Mouse (Mus musculus) kidney, embryonic 15.5 days (tissue): ENCODE measurements around the gene Tmprss2. TPM values are rescaled to one million over a fixed set of nuclear protein-coding genes. Genes with fewer than 3 reads are reported as not detected.

Experiments used
- ATAC-seq: fragments of 200-750 bp; cut with Nextera tagmentation; replicated peaks from 2 replicates; pipeline ENCODE4 v1.8.0; 2017; ENCODE audit warnings: moderate TSS enrichment; ENCODE audit not compliant: low FRiP score
- H3K27ac ChIP-seq: fragments of 300-500 bp; sonication (generic); 2 replicates; pipeline ENCODE4 v1.5.1; 2015; ENCODE audit warnings: mild to moderate bottlenecking, inconsistent platforms
- H3K27me3 ChIP-seq: fragments of 300-500 bp; sonication (generic); 2 replicates; pipeline ENCODE4 v1.6.1; 2015; ENCODE audit warnings: inconsistent platforms
- H3K36me3 ChIP-seq: fragments of 300-500 bp; sonication (generic); 2 replicates; pipeline ENCODE4 v1.6.1; 2015; ENCODE audit warnings: inconsistent platforms
- H3K4me1 ChIP-seq: fragments of 300-500 bp; sonication (generic); 2 replicates; pipeline ENCODE4 v1.6.1; 2015; ENCODE audit warnings: inconsistent platforms
- H3K4me2 ChIP-seq: fragments of 300-500 bp; sonication (generic); 2 replicates; pipeline ENCODE4 v1.6.1; 2015; ENCODE audit warnings: moderate library complexity, mild to moderate bottlenecking, inconsistent platforms
- H3K4me3 ChIP-seq: fragments of 300-500 bp; sonication (generic); replicated peaks from 2 replicates; pipeline ENCODE4 v1.5.1; 2015; ENCODE audit warnings: mild to moderate bottlenecking, inconsistent platforms
- H3K9ac ChIP-seq: fragments of 300-500 bp; sonication (generic); 2 replicates; pipeline ENCODE4 v1.6.1; 2015; ENCODE audit warnings: mild to moderate bottlenecking, inconsistent platforms
- H3K9me3 ChIP-seq: fragments of 300-500 bp; sonication (generic); replicated peaks from 2 replicates; pipeline ENCODE4 v1.6.1; 2016; ENCODE audit warnings: inconsistent platforms
- WGBS: fragments of 180-500 bp; shearing (Covaris S2); methylation state at CpG from one replicate; pipeline ENCODE4 v1.1.7; 2015; ENCODE audit warnings: mixed read lengths; 5-methylcytosine and 5-hydroxymethylcytosine counted together
- polyA plus RNA-seq: library from polyadenylated mRNA; unstranded; fragments of >200 nt; fragmentation: Nextera tagmentation; extraction: Ambion mirVana; gene quantifications from 2 replicates; pipeline ENCODE4 v1.2.1, GENCODE M21; 2015

The Tmprss2 gene
- polyA plus RNA-seq: 31.9 and 32.5 TPM in 2 replicates

DNA sequence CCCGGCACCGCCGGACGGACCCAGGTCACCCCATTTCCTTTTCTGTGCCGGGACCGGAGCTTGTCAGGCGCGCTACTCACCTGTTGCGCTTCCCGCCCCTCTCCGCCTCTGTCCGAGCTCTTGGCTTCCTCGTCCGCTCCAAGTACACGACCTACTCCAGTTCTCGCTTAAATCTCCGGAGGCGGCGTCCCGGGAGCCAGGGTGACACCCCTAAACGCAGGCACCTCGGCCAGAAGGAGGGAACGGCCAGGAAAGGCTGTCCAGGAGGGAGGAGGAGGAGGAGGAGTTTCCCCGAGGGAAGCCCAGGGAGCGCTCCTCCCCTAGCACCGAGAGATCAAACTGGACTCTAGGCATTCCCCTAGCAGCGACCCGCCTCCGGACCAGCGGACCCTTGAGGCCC lies at the start of gene Tmprss2:
Gene Tmprss2, minus strand, starts transcription at position 257 of the 400 bp plus-strand sequence.
- peak within 1 kb of the TSS; percentile 48 for H3K9ac ChIP-seq
- WGBS: under 1% methylated on average over 30 of the region's 30 CpGs
- H3K27ac ChIP-seq: peak within 1 kb of the TSS; percentile 71
- H3K4me3 ChIP-seq: peak within 1 kb of the TSS; percentile 51
- peak; percentile 74 for ATAC-seq
- no peaks in the 10 kb centered on the region for H3K9me3 ChIP-seq
- peak within 1 kb of the TSS; percentile 79 for H3K4me2 ChIP-seq
- H3K4me1 ChIP-seq: peaks cover 21% of the 10 kb centered on the region
- peaks cover 43% of the 10 kb centered on the region for H3K27me3 ChIP-seq
- no peaks in the 10 kb centered on the region for H3K36me3 ChIP-seq

DNA sequence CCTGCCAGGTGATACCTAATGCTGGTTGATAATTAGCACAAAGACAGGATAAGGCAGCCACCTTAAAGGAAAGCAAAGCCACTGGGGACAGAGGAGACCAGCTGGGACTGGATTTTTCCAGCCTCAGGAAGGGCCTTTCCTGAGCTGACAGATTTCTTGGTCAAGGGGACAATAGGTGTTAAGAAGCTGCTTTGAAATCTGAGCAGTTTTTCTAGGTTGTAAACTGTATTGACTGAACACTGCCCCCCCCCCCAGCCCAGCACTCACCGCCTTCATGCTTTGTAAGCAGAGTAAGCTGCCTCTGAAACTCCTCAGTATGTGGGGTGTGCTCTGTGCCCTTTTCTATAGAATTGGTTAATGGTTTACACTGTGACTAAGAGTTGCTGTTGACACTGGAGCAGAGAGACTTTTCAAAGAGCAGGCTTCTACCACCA lies 48.2 kb upstream of the Tmprss2 start:
- Histone ChIP-seq H3K4me2 (no peak overlapping the region), H3K4me3 (no peak overlapping the region), H3K9me3 (no peaks in the 10 kb centered on the region), H3K36me3 (no peaks in the 10 kb centered on the region), H3K4me1 (peaks cover 14% of the 10 kb centered on the region), H3K27ac (peak overlapping the region; percentile 80), H3K27me3 (no peaks in the 10 kb centered on the region), H3K9ac (no peak overlapping the region)
- 10% methylated on average over 1 of the region's 1 CpGs for WGBS
- peak; percentile 95 for ATAC-seq

DNA sequence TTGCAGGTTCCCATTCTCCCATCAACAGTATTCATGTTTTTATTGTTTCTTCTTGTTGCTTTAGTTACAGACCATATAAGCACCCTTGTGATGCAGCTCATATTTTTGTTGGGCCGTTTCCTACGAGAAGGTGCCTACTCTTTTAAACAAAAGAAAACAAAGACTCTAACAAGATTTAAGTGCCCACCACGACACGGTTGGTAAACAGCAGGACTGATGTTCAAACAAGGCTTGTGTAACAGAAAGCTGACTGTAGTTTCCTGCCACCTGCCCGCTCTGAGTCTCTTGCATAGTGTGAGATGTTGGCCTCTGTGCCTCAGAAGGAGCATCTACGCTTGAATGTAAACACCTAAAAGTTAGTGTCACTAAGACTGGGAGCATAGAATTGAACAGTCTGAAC lies 47.5 kb upstream of the Tmprss2 start:
- Histone ChIP-seq H3K4me2 (no peak overlapping the region), H3K27ac (peak overlapping the region; percentile 80), H3K4me1 (peaks cover 14% of the 10 kb centered on the region), H3K4me3 (no peak overlapping the region), H3K9me3 (no peaks in the 10 kb centered on the region), H3K36me3 (no peaks in the 10 kb centered on the region), H3K27me3 (no peaks in the 10 kb centered on the region), H3K9ac (no peak overlapping the region)
- ATAC-seq: peak; percentile 12; the same call in 1 of the 2 replicates
- 18% methylated on average over 6 of the region's 6 CpGs for WGBS

DNA sequence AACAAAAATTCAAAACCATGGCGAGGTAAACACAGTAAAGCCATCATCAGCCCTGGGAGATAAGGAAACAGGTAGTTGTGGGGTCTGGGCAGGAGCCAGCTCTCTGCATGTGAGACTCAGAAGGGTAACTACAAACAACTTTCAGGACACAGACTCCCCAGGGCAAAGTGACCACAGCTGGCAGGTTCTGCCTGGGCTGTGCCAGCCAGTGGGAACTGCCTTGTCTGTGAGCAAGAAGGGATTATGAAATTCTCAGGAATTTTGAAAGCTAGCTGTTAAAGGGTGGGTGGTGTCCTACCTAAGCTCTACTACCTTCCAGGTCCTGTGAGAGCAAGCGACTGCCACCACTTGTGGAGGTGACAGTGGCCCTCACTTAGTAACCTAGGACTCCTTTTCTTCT lies 44.8 kb upstream of the Tmprss2 start:
- H3K4me3 ChIP-seq: no peak overlapping the region
- H3K4me1 ChIP-seq: peaks cover 14% of the 10 kb centered on the region
- H3K9me3 ChIP-seq: no peaks in the 10 kb centered on the region
- H3K27ac ChIP-seq: no peak overlapping the region
- no peak overlapping the region for H3K9ac ChIP-seq
- WGBS: 87% methylated on average over 2 of the region's 2 CpGs
- H3K27me3 ChIP-seq: no peaks in the 10 kb centered on the region
- no peak for ATAC-seq
- H3K36me3 ChIP-seq: no peaks in the 10 kb centered on the region
- H3K4me2 ChIP-seq: no peak overlapping the region

DNA sequence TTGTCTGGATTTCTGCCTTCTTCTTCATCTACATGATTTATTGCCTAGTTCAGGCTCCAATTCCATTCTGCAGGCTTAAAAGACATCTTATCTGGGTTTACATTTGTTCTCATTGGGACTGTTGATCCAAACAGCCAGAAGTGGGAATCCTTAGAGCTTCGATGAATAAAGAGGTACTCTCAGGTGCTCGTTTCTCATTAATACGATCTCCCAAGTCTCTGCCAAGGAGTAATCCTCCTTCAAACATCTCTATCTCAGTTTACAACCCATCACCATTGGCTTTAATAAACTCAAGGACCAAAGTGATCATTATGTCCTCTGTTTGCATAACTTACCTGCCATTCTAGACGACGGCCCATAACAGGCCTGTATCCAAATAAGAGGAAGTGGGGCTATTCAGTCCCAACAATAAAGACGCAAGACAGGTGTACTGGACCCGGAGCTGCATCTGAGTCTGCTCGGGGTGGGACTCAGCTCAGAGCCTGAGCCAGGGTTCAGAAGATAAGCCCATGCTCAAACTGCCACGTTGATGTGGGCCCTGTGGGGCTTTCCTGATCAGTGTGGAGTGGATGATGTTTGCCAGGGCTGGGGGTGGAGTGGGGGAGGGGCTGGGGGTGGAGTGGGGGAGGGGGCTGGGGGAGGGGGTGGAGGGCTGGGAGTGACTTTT lies 38.7 kb upstream of the Tmprss2 start:
- no peaks in the 10 kb centered on the region for H3K36me3 ChIP-seq
- H3K9ac ChIP-seq: no peak overlapping the region
- no peak overlapping the region for H3K4me3 ChIP-seq
- no peaks in the 10 kb centered on the region for H3K4me1 ChIP-seq
- no peaks in the 10 kb centered on the region for H3K27me3 ChIP-seq
- WGBS: 58% methylated on average over 9 of the region's 9 CpGs
- no peak overlapping the region for H3K4me2 ChIP-seq
- ATAC-seq: no peak
- no peak overlapping the region for H3K27ac ChIP-seq
- no peaks in the 10 kb centered on the region for H3K9me3 ChIP-seq

DNA sequence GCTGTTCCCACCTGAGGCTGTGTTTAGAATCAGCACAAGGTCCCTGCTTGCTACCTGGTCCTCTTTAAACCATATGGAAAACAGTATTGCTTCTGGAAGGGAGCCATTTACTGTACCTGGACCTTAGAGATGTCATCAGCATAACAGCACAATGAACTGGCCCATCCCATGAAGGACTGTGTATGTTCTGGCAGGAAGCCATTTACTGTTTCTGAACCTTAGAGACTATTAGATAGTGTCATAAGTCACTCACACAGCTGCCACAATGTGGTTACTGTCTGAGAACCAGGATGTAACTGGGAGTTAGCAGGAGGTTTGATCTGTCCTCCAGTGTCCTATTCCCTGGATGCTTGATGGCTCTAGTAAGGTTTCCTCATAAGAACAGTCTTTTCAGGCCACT lies 33.7 kb upstream of the Tmprss2 start:
- Histone ChIP-seq H3K9ac (no peak overlapping the region), H3K9me3 (no peaks in the 10 kb centered on the region), H3K27ac (no peak overlapping the region), H3K36me3 (no peaks in the 10 kb centered on the region), H3K4me3 (no peak overlapping the region), H3K4me2 (no peak overlapping the region), H3K4me1 (no peaks in the 10 kb centered on the region), H3K27me3 (no peaks in the 10 kb centered on the region)
- ATAC-seq: no peak

DNA sequence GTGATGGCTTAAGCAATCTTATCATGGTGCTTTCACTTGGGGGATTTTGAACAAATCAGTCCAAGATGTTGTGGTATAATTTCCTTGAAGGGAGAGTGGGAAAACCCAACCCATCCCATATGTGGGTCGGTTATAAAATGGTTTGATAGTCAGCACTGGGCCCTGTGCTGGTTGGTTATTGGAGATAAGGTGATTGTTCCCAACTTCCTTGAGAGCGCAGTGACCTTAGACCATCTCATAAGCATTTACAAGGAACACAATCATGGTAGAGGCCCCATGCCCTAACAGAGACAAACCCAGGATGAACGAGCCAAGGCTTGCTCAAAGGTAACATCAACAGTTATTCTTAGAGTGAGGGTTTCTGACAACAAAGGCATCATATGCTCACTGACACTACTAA lies 28.6 kb upstream of the Tmprss2 start:
- no peaks in the 10 kb centered on the region for H3K36me3 ChIP-seq
- no peak overlapping the region for H3K9ac ChIP-seq
- H3K27ac ChIP-seq: no peak overlapping the region
- no peak overlapping the region for H3K4me2 ChIP-seq
- no peak overlapping the region for H3K4me3 ChIP-seq
- H3K4me1 ChIP-seq: no peaks in the 10 kb centered on the region
- WGBS: 83% methylated on average over 3 of the region's 3 CpGs
- ATAC-seq: no peak
- H3K27me3 ChIP-seq: no peaks in the 10 kb centered on the region
- no peaks in the 10 kb centered on the region for H3K9me3 ChIP-seq

DNA sequence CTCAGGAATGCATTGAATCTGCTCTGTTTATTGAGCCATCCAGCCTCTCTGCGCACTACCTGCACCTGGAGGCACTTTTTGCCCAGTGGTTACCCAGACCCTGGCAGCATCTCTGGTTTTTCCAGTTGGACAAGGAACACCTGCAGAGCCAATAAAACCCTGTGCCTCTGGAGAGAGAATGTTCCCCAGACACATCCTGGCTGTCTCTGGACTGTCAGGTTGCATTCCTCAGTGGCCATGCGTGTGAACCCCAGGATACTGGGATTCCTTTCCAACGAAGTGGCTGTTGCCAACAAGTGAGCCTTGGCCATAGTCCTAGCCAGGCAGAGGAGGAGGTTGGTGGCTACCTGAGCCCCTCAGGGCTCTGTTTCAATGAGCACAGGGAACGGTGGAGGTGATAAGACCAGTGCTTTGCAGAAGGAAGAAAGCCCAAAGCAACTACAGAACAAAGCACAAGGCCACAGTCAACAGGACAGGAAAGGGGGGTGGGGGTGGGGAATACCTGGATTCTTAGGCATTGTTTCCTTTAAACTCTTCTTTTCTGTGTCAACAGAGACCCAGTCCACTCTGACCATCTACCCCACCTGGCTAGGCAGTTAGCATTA lies 22.0 kb upstream of the Tmprss2 start:
- ATAC-seq: no peak
- H3K27ac ChIP-seq: no peak overlapping the region

DNA sequence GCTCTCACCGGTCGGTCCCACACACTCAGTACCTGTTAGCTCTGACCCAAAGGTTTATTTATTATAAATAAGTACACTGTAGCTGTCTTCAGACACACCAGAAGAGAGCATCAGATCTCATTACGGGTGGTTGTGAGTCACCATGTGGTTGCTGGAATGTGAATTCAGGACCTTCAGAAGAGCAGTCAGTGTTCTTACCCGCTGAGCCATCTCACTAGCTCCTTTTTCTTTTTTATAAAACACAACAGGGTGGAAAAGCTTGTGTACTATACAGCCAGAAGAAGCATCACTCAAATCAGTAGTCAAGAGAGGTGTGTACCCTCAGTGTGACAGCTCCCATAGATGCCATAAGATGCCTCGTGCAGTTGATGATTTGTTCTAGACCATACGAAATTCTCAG lies 12.2 kb upstream of the Tmprss2 start:
- no peaks in the 10 kb centered on the region for H3K9me3 ChIP-seq
- WGBS: 80% methylated on average over 6 of the region's 6 CpGs
- H3K27ac ChIP-seq: no peak overlapping the region
- no peaks in the 10 kb centered on the region for H3K27me3 ChIP-seq
- H3K4me1 ChIP-seq: no peaks in the 10 kb centered on the region
- H3K36me3 ChIP-seq: no peaks in the 10 kb centered on the region
- ATAC-seq: no peak
- H3K9ac ChIP-seq: no peak overlapping the region
- no peak overlapping the region for H3K4me2 ChIP-seq
- no peak overlapping the region for H3K4me3 ChIP-seq

More for the DNA sequence above, 22.0 kb upstream of the Tmprss2 start:
- H3K27me3 ChIP-seq: no peaks in the 10 kb centered on the region
- H3K4me1 ChIP-seq: no peaks in the 10 kb centered on the region
- no peaks in the 10 kb centered on the region for H3K36me3 ChIP-seq
- H3K4me3 ChIP-seq: no peak overlapping the region
- no peak overlapping the region for H3K9ac ChIP-seq
- WGBS: 52% methylated on average over 4 of the region's 4 CpGs
- H3K9me3 ChIP-seq: no peaks in the 10 kb centered on the region
- no peak overlapping the region for H3K4me2 ChIP-seq

DNA sequence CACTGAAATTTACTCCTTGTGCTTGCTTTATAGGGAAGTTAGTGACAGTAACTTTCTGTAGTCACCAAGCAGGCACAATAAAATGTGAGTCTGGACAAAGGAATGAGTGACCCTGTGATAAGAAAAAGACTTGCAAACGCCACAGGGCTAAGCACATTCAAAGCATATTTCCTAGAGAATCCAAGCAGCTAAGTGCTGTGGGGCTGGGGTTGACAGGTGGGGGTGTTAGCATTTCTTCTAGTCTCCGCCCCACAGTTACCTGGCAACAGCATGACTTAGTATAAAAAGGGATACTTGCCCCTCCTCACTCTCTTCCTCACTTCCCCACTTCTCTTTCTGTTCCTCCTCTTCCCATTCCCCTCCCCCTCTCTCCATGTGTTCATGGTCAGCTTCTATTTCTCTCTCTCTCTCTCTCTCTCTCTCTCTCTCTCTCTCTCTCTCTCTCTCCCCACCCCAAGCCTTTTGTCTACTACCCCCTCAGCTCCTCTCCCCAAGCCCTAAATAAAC lies 11.4 kb upstream of the Tmprss2 start:
- 59% methylated on average over 2 of the region's 2 CpGs for WGBS
- no peaks in the 10 kb centered on the region for H3K9me3 ChIP-seq
- no peaks in the 10 kb centered on the region for H3K27me3 ChIP-seq
- no peak overlapping the region for H3K4me2 ChIP-seq
- no peaks in the 10 kb centered on the region for H3K36me3 ChIP-seq
- no peak overlapping the region for H3K4me3 ChIP-seq
- no peak overlapping the region for H3K27ac ChIP-seq
- H3K9ac ChIP-seq: no peak overlapping the region
- no peak for ATAC-seq
- H3K4me1 ChIP-seq: no peaks in the 10 kb centered on the region

DNA sequence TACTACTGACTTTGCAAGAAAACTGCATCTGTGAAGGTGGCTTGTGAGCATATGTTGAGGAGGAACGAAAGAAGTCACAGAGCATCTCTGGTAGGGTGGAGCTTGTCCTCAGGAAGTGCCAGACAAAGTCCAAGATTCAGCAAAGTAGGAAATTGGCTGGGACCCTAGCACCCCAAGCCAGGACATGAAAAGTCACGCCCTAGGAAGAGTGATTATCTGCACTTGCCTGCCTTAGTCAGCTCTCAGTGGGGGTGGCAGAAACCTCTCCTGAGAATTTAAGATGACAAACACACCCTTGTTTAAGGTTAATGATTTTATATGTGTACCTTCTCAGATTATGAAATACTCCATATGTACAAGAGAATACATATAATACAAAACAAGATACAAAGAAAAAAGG lies 7.3 kb upstream of the Tmprss2 start:
- H3K9ac ChIP-seq: no peak overlapping the region

DNA sequence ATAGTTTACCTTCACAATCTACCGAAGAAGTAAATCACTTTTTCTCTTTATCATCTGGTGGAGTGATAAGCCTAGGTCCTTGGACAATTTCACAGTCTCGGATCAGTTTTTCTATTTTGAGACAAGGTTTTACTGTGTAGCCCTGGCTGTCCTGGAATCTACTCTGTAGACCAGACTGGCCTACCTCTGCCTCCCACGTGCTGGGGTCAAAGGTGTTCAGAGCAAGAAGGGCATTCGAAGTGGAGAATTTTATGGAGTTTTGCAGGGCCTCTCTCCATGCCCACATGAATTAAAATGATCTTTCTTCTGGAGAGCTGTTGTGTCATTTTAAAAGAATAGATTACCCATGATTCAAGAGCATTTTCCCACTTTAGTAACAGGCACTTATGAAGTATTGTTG lies 1.0 kb upstream of the Tmprss2 start:
- no peak for ATAC-seq
- WGBS: 38% methylated on average over 4 of the region's 4 CpGs
- Histone ChIP-seq H3K27ac (no peak overlapping the region), H3K9ac (no peak overlapping the region), H3K36me3 (no peaks in the 10 kb centered on the region), H3K4me2 (no peak overlapping the region), H3K27me3 (peaks cover 43% of the 10 kb centered on the region), H3K9me3 (no peaks in the 10 kb centered on the region), H3K4me3 (no peak overlapping the region), H3K4me1 (peaks cover 17% of the 10 kb centered on the region)

More for the DNA sequence above, 7.3 kb upstream of the Tmprss2 start:
- no peaks in the 10 kb centered on the region for H3K4me1 ChIP-seq
- no peak for ATAC-seq
- WGBS: 70% methylated on average over 2 of the region's 2 CpGs
- no peak overlapping the region for H3K4me2 ChIP-seq
- H3K36me3 ChIP-seq: no peaks in the 10 kb centered on the region
- H3K27ac ChIP-seq: no peak overlapping the region
- no peaks in the 10 kb centered on the region for H3K27me3 ChIP-seq
- no peaks in the 10 kb centered on the region for H3K9me3 ChIP-seq
- H3K4me3 ChIP-seq: no peak overlapping the region
